Mouse (Mus musculus): ENCODE results near the gene Rapgef4.
"Not testable (repeated sequence)": the region's sequence is repeated elsewhere in the genome, so short reads cannot be mapped to it uniquely, and the experiment has no call there.

Gene Rapgef4

GRCm38 (mm10) chr2:72026506-72026905 is 45.5 kb downstream of the Rapgef4 start:
- no peak for DNase-seq (ENCODE audit: low read depth, low spot score)

- no peak for DNase-seq (ENCODE audit: low read depth, low spot score)
These were observed 48.0 kb downstream of the Rapgef4 start for GRCm38 (mm10) chr2:72029081-72029480.

GRCm38 (mm10) chr2:72029586-72030144 is 48.6 kb downstream of the Rapgef4 start:
- DNase-seq (ENCODE audit: low read depth, low spot score), result no peak

- DNase-seq (ENCODE audit: low read depth, low spot score), result no peak
These were observed 50.7 kb downstream of the Rapgef4 start for GRCm38 (mm10) chr2:72031717-72032116.

- peak; percentile 74 for DNase-seq (ENCODE audit: low read depth, low spot score)
These were observed 54.6 kb downstream of the Rapgef4 start for GRCm38 (mm10) chr2:72035616-72036015.

GRCm38 (mm10) chr2:72037357-72037756 is 56.3 kb downstream of the Rapgef4 start:
- no peak for DNase-seq (ENCODE audit: low read depth, low spot score)

GRCm38 (mm10) chr2:72038235-72038634 is 57.2 kb downstream of the Rapgef4 start:
- peak; percentile 81 for DNase-seq (ENCODE audit: low read depth, low spot score)

- DNase-seq (ENCODE audit: low read depth, low spot score), result no peak
These were observed 57.7 kb downstream of the Rapgef4 start for GRCm38 (mm10) chr2:72038651-72039251.

GRCm38 (mm10) chr2:72039522-72040045 is 58.5 kb downstream of the Rapgef4 start:
- DNase-seq (ENCODE audit: low read depth, low spot score), result no peak

- no peak for DNase-seq (ENCODE audit: low read depth, low spot score)
These were observed 60.0 kb downstream of the Rapgef4 start for GRCm38 (mm10) chr2:72041087-72041486.

- peak; percentile 82 for DNase-seq (ENCODE audit: low read depth, low spot score)
These were observed 61.1 kb downstream of the Rapgef4 start for GRCm38 (mm10) chr2:72042093-72042492.

GRCm38 (mm10) chr2:72044191-72044590 is 63.2 kb downstream of the Rapgef4 start:
- DNase-seq (ENCODE audit: low read depth, low spot score), result no peak

- DNase-seq (ENCODE audit: low read depth, low spot score), result no peak
These were observed 64.0 kb downstream of the Rapgef4 start for GRCm38 (mm10) chr2:72045024-72045423.

- DNase-seq (ENCODE audit: low read depth, low spot score), result no peak
These were observed 64.6 kb downstream of the Rapgef4 start for GRCm38 (mm10) chr2:72045659-72046058.

- no peak for DNase-seq (ENCODE audit: low read depth, low spot score)
These were observed 69.4 kb downstream of the Rapgef4 start for GRCm38 (mm10) chr2:72050451-72050850.

- DNase-seq (ENCODE audit: low read depth, low spot score), result no peak
These were observed 73.2 kb downstream of the Rapgef4 start for GRCm38 (mm10) chr2:72054280-72054679.

- DNase-seq (ENCODE audit: low read depth, low spot score), result no peak
These were observed 73.7 kb downstream of the Rapgef4 start for GRCm38 (mm10) chr2:72054736-72055135.

GRCm38 (mm10) chr2:72055476-72055875 is 74.4 kb downstream of the Rapgef4 start:
- no peak for DNase-seq (ENCODE audit: low read depth, low spot score)

GRCm38 (mm10) chr2:72056081-72056874 is 75.2 kb downstream of the Rapgef4 start:
- no peak for DNase-seq (ENCODE audit: low read depth, low spot score)

GRCm38 (mm10) chr2:72062931-72063330 is 81.9 kb downstream of the Rapgef4 start:
- no peak for DNase-seq (ENCODE audit: low read depth, low spot score)

- DNase-seq (ENCODE audit: low read depth, low spot score), result no peak
These were observed 87.5 kb downstream of the Rapgef4 start for GRCm38 (mm10) chr2:72068505-72068904.

GRCm38 (mm10) chr2:72070086-72070485 is 89.0 kb downstream of the Rapgef4 start:
- DNase-seq (ENCODE audit: low read depth, low spot score), result no peak

- DNase-seq (ENCODE audit: low read depth, low spot score), result not testable (repeated sequence)
These were observed 92.1 kb downstream of the Rapgef4 start for GRCm38 (mm10) chr2:72073121-72073520.
